Mouse (Mus musculus): ENCODE results near the gene Adgrf3. TPM values are rescaled to one million over a fixed set of nuclear protein-coding genes. Genes with fewer than 3 reads are reported as not detected.

Gene Adgrf3
- polyA plus RNA-seq (2014; fragmentation: Nextera tagmentation; extraction: Ambion mirVana), result 0.59 and 0.81 TPM in 2 replicates

GRCm38 (mm10) chr5:30205493-30205892 lies at the start of gene Adgrf3:
Adgrf3 (minus strand) TSS chr5:30205722.
- ATAC-seq (ENCODE audit: insufficient number of reproducible peaks, insufficient read depth, low FRiP score, low read depth), result no peak
- Histone ChIP-seq H3K9me3 (ENCODE audit: control insufficient read depth, low read depth, low read length) (no peaks in the 10 kb centered on the region), H3K27ac (ENCODE audit: low read length) (peak within 1 kb of the TSS; percentile 67; the same call in 1 of the 2 replicates), H3K4me3 (ENCODE audit: low read depth, low read length) (no peak within 1 kb of the TSS), H3K4me1 (ENCODE audit: control insufficient read depth, insufficient read depth, low read length) (peaks cover 6% of the 10 kb centered on the region; the same call in 1 of the 2 replicates), H3K9ac (replicated peaks; ENCODE audit: low read depth, low read length) (no peak within 1 kb of the TSS), H3K27me3 (ENCODE audit: control insufficient read depth, insufficient read depth, low read length) (no peaks in the 10 kb centered on the region), H3K4me2 (replicated peaks; ENCODE audit: low read depth, low read length) (no peak within 1 kb of the TSS), H3K36me3 (ENCODE audit: control insufficient read depth, insufficient read depth, low read length) (no peaks in the 10 kb centered on the region)
- 32% methylated on average over 5 of the region's 5 CpGs for WGBS

DNA sequence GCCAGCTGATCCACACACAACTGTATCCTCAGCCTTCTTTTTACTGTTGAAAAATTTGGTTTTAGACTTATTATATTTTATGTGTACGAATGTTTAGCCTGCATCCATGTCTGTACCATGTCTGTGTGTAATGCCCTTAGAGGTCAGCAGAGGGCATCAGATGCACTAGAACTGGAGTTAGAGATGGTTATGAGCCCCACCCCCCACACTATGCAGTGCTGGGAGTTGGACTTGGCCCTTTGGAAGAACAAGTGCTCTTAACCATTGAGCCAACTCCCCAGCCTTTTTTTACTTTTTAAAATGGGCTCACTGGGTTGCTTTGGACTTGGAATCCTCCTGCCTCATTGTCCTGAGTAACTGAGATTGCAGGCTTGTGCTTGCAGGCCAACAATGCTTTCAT lies 42.1 kb upstream of the Adgrf3 start:
- peaks cover 12% of the 10 kb centered on the region; the same call in 1 of the 2 replicates for H3K36me3 ChIP-seq (ENCODE audit: control insufficient read depth, insufficient read depth, low read length)
- no peak overlapping the region for H3K4me3 ChIP-seq (ENCODE audit: low read depth, low read length)
- no peak overlapping the region for H3K4me2 ChIP-seq (replicated peaks; ENCODE audit: low read depth, low read length)
- H3K9ac ChIP-seq (replicated peaks; ENCODE audit: low read depth, low read length), result no peak overlapping the region
- no peaks in the 10 kb centered on the region for H3K27me3 ChIP-seq (ENCODE audit: control insufficient read depth, insufficient read depth, low read length)
- no peak for ATAC-seq (ENCODE audit: insufficient number of reproducible peaks, insufficient read depth, low FRiP score, low read depth)
- H3K4me1 ChIP-seq (ENCODE audit: control insufficient read depth, insufficient read depth, low read length), result peaks cover 2% of the 10 kb centered on the region; the same call in 1 of the 2 replicates
- 95% methylated on average over 1 of the region's 1 CpGs for WGBS
- H3K9me3 ChIP-seq (ENCODE audit: control insufficient read depth, low read depth, low read length), result no peaks in the 10 kb centered on the region
- no peak overlapping the region for H3K27ac ChIP-seq (ENCODE audit: low read length)

DNA sequence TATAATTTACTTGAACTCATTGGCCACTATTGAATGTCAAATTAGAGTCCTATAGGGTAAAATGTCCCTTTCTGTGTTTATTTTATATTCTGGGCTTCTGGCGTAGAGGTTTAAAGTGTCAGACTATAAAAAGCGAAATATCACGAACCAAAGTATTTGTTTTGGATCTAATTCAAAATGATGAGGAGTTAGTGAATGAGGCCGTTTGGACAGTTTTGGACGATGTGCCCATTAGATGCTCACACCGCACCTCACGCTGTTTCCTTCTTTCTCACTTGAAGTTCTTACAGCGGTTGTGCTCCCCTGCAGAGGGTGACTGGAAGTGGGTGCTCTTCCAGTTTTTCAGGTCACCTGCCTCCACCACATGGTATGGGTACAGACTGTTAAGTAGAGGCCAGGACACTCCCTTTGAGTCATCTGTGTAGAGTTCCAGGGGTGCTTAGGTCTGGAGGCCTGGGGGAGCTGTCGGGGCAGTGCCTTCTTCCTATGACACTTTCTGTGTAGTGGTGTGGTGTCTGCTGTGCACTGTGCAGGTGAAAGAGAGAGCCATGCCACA lies 40.4 kb upstream of the Adgrf3 start:
- Histone ChIP-seq H3K4me1 (ENCODE audit: control insufficient read depth, insufficient read depth, low read length) (peaks cover 2% of the 10 kb centered on the region; the same call in 1 of the 2 replicates), H3K27me3 (ENCODE audit: control insufficient read depth, insufficient read depth, low read length) (no peaks in the 10 kb centered on the region), H3K9me3 (ENCODE audit: control insufficient read depth, low read depth, low read length) (no peaks in the 10 kb centered on the region), H3K27ac (ENCODE audit: low read length) (no peak overlapping the region), H3K4me2 (replicated peaks; ENCODE audit: low read depth, low read length) (no peak overlapping the region), H3K9ac (replicated peaks; ENCODE audit: low read depth, low read length) (no peak overlapping the region), H3K4me3 (ENCODE audit: low read depth, low read length) (no peak overlapping the region), H3K36me3 (ENCODE audit: control insufficient read depth, insufficient read depth, low read length) (0 out of 2 replicates have a peak, but pooled peaks cover 8% of the 10 kb centered on the region)
- 85% methylated on average over 9 of the region's 9 CpGs for WGBS
- no peak for ATAC-seq (ENCODE audit: insufficient number of reproducible peaks, insufficient read depth, low FRiP score, low read depth)

DNA sequence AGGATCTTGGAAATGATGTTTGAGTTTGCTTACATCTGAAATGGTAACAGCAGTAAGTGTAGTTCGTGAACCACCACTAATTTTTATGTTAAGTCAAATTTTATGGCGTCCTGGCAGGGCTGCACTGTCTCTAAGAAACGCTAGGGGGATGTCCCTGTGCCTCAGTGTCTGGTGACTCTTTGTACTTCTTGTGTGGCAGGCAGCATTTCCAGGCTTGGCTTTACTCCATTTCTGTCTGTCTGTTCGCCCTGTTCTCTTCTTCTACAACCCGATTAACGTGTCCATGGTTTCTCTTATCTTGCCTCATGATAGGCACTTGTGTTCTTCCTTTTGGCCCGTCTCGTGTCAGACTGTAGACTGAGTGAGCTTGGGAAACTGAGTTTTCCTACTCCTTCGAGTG lies 38.2 kb upstream of the Adgrf3 start:
- H3K4me3 ChIP-seq (ENCODE audit: low read depth, low read length), result no peak overlapping the region
- H3K27me3 ChIP-seq (ENCODE audit: control insufficient read depth, insufficient read depth, low read length), result no peaks in the 10 kb centered on the region
- no peak overlapping the region for H3K27ac ChIP-seq (ENCODE audit: low read length)
- no peak overlapping the region for H3K4me2 ChIP-seq (replicated peaks; ENCODE audit: low read depth, low read length)
- ATAC-seq (ENCODE audit: insufficient number of reproducible peaks, insufficient read depth, low FRiP score, low read depth), result no peak
- no peaks in the 10 kb centered on the region for H3K36me3 ChIP-seq (ENCODE audit: control insufficient read depth, insufficient read depth, low read length)
- WGBS, result 64% methylated on average over 9 of the region's 9 CpGs
- H3K9me3 ChIP-seq (ENCODE audit: control insufficient read depth, low read depth, low read length), result no peaks in the 10 kb centered on the region
- no peak overlapping the region for H3K9ac ChIP-seq (replicated peaks; ENCODE audit: low read depth, low read length)
- H3K4me1 ChIP-seq (ENCODE audit: control insufficient read depth, insufficient read depth, low read length), result peaks cover 2% of the 10 kb centered on the region; the same call in 1 of the 2 replicates

DNA sequence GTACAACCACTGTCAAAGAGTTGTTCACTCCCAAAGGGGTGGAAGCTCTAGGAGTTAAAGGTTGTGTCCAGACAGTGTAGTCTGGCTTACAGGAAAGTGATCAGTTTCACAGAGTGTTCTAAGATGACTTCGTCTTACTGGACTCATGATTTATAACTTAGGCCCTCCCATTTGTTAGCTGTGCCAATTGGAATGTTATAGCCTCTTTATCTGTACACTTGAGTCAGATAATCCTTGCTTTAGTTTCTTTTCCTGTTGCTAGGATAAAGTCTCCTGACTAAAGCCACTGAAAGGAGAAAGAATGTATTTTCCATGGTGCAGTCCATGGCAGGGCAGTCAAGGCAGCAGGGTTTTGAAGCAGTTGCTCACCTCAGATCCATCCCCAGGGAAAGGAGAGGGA lies 36.9 kb upstream of the Adgrf3 start:
- WGBS, result 23% methylated on average over 1 of the region's 1 CpGs
- Histone ChIP-seq H3K9me3 (ENCODE audit: control insufficient read depth, low read depth, low read length) (no peaks in the 10 kb centered on the region), H3K4me1 (ENCODE audit: control insufficient read depth, insufficient read depth, low read length) (peaks cover 2% of the 10 kb centered on the region; the same call in 1 of the 2 replicates), H3K27me3 (ENCODE audit: control insufficient read depth, insufficient read depth, low read length) (no peaks in the 10 kb centered on the region), H3K4me3 (ENCODE audit: low read depth, low read length) (no peak overlapping the region), H3K4me2 (replicated peaks; ENCODE audit: low read depth, low read length) (no peak overlapping the region), H3K27ac (ENCODE audit: low read length) (no peak overlapping the region), H3K36me3 (ENCODE audit: control insufficient read depth, insufficient read depth, low read length) (no peaks in the 10 kb centered on the region), H3K9ac (replicated peaks; ENCODE audit: low read depth, low read length) (no peak overlapping the region)
- peak; percentile 53; the same call in 1 of the 2 replicates for ATAC-seq (ENCODE audit: insufficient number of reproducible peaks, insufficient read depth, low FRiP score, low read depth)

DNA sequence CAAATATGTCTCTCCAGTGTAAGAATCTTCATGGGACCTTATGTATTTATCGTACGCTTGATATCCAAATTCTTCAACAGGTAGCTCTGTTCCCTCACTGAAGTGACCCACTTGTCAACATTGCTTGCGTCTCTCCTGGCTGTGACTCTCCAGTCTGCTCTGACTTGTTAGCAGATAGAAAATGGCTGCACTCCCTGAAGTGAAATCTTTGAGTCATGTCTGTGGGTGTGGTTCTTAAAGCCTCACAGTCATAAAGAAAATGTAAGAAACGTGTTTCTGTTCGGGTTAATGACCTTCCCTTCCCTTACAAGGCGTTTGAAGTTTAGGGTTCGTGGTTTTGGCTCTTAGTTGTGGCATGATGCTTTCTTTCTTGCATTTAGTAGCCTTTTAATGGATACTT lies 35.0 kb upstream of the Adgrf3 start:
- no peak overlapping the region for H3K9ac ChIP-seq (replicated peaks; ENCODE audit: low read depth, low read length)
- no peak overlapping the region for H3K4me2 ChIP-seq (replicated peaks; ENCODE audit: low read depth, low read length)
- H3K36me3 ChIP-seq (ENCODE audit: control insufficient read depth, insufficient read depth, low read length), result no peaks in the 10 kb centered on the region
- no peak for ATAC-seq (ENCODE audit: insufficient number of reproducible peaks, insufficient read depth, low FRiP score, low read depth)
- H3K4me1 ChIP-seq (ENCODE audit: control insufficient read depth, insufficient read depth, low read length), result peaks cover 2% of the 10 kb centered on the region; the same call in 1 of the 2 replicates
- H3K9me3 ChIP-seq (ENCODE audit: control insufficient read depth, low read depth, low read length), result no peaks in the 10 kb centered on the region
- H3K4me3 ChIP-seq (ENCODE audit: low read depth, low read length), result no peak overlapping the region
- H3K27ac ChIP-seq (ENCODE audit: low read length), result no peak overlapping the region
- H3K27me3 ChIP-seq (ENCODE audit: control insufficient read depth, insufficient read depth, low read length), result no peaks in the 10 kb centered on the region
- 83% methylated on average over 7 of the region's 7 CpGs for WGBS

DNA sequence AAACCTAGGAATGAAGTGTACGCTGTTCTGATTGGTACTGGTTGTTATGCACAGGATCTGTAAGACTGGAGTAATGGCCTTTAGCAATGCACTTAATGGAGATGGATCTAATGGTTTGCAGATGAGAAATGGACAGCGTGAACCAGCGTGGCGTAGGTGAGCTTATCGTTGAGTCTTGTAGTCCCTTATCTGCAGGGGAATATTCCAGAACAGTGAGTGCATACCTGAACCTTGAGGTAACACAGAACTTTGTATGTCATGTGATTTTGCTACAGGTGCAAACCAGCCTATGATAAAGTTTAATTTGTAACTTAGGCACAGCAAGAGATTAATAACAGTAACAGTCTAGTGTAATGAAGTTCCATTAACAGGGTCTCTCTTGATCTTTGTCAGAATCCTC lies 33.0 kb upstream of the Adgrf3 start:
- WGBS, result 87% methylated on average over 5 of the region's 5 CpGs
- H3K9ac ChIP-seq (replicated peaks; ENCODE audit: low read depth, low read length), result no peak overlapping the region
- no peaks in the 10 kb centered on the region for H3K27me3 ChIP-seq (ENCODE audit: control insufficient read depth, insufficient read depth, low read length)
- H3K4me1 ChIP-seq (ENCODE audit: control insufficient read depth, insufficient read depth, low read length), result peaks cover 3% of the 10 kb centered on the region; the same call in 1 of the 2 replicates
- H3K36me3 ChIP-seq (ENCODE audit: control insufficient read depth, insufficient read depth, low read length), result no peaks in the 10 kb centered on the region
- no peak for ATAC-seq (ENCODE audit: insufficient number of reproducible peaks, insufficient read depth, low FRiP score, low read depth)
- no peak overlapping the region for H3K4me2 ChIP-seq (replicated peaks; ENCODE audit: low read depth, low read length)
- no peak overlapping the region for H3K27ac ChIP-seq (ENCODE audit: low read length)
- H3K9me3 ChIP-seq (ENCODE audit: control insufficient read depth, low read depth, low read length), result no peaks in the 10 kb centered on the region
- H3K4me3 ChIP-seq (ENCODE audit: low read depth, low read length), result no peak overlapping the region

- Histone ChIP-seq H3K36me3 (ENCODE audit: control insufficient read depth, insufficient read depth, low read length) (no peaks in the 10 kb centered on the region), H3K27me3 (ENCODE audit: control insufficient read depth, insufficient read depth, low read length) (no peaks in the 10 kb centered on the region), H3K9me3 (ENCODE audit: control insufficient read depth, low read depth, low read length) (no peaks in the 10 kb centered on the region), H3K27ac (ENCODE audit: low read length) (no peak overlapping the region), H3K4me2 (replicated peaks; ENCODE audit: low read depth, low read length) (no peak overlapping the region), H3K4me1 (ENCODE audit: control insufficient read depth, insufficient read depth, low read length) (peaks cover 10% of the 10 kb centered on the region; the same call in 1 of the 2 replicates), H3K4me3 (ENCODE audit: low read depth, low read length) (no peak overlapping the region), H3K9ac (replicated peaks; ENCODE audit: low read depth, low read length) (no peak overlapping the region)
- WGBS, result 76% methylated on average over 2 of the region's 2 CpGs
- ATAC-seq (ENCODE audit: insufficient number of reproducible peaks, insufficient read depth, low FRiP score, low read depth), result no peak
These were observed 30.2 kb upstream of the Adgrf3 start for GRCm38 (mm10) chr5:30235641-30236126.

Data from stomach, embryonic 14.5 days (tissue).